Mouse (Mus musculus): Measurements from ENCODE around the gene Perm1.

Perm1 gene

GRCm38 (mm10) chr4:156252619-156253018 is 37.0 kb downstream of the Perm1 start:
- DNase-seq: no peak

DNA sequence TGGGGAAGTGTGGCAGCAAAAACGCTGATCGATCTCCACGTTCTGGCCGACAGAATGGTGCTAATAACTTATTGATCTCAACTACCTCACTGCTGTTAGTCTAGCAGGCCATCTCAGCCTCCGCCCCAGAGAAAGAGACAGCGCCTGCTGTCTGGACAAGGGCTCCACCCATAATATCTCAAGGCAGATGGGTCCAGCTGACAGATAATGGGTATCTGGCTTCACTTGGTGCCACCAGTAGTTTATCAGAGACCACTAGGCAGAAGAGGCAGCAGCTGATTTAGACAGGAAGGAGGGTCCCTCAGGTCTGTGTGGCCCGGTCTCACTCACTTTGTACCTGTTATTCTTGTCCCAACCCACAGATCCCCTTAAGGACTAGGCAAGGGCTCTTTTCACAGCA is 37.4 kb downstream of the Perm1 start:
- DNase-seq: no peak

GRCm38 (mm10) chr4:156254361-156255077 is 38.9 kb downstream of the Perm1 start:
- no peak for DNase-seq

- no peak for DNase-seq
Measured at GRCm38 (mm10) chr4:156255078-156255839, 39.6 kb downstream of the Perm1 start, which contains the start of gene Samd11. TSS of gene Samd11 (minus strand) at chr4:156255657.
